8 mouse cellular contexts compared by ENCODE assay signal in genomic region chr12:108953838-108954237, GRCm38 (mm10). TPM values are rescaled to one million over a fixed set of nuclear protein-coding genes. Genes with fewer than 3 reads are reported as not detected.
DNase-seq lines count a peak whose midpoint lies in the region; ATAC-seq lines count a peak whose summit lies in the region.

No protein-coding gene starts in this region.

- 25% methylated on average over 6 of the region's 6 CpGs for WGBS in heart, embryonic 12.5 days
- 12% methylated on average over 6 of the region's 6 CpGs for WGBS in embryonic facial prominence, embryonic 14.5 days
- WGBS in neural tube, embryonic 11.5 days = 8% methylated on average over 6 of the region's 6 CpGs

- H3K9me3 ChIP-seq in heart, embryonic 12.5 days (replicated peaks) = no peaks in the 10 kb centered on the region
- H3K9me3 ChIP-seq in embryonic facial prominence, embryonic 14.5 days (ENCODE audit: control insufficient read depth, low read length) = no peaks in the 10 kb centered on the region
- H3K9me3 ChIP-seq in neural tube, embryonic 11.5 days (ENCODE audit: control insufficient read depth, low read length) = no peaks in the 10 kb centered on the region

- no peak overlapping the region for H3K9ac ChIP-seq in heart, embryonic 12.5 days
- peak overlapping the region; percentile 19; the same call in 1 of the 2 replicates for H3K9ac ChIP-seq in embryonic facial prominence, embryonic 14.5 days (ENCODE audit: low read depth, low read length)
- no peak overlapping the region for H3K9ac ChIP-seq in neural tube, embryonic 11.5 days (ENCODE audit: low read length)

- H3K4me2 ChIP-seq in heart, embryonic 12.5 days = no peak overlapping the region
- no peak overlapping the region for H3K4me2 ChIP-seq in embryonic facial prominence, embryonic 14.5 days (ENCODE audit: low read depth, low read length)
- H3K4me2 ChIP-seq in neural tube, embryonic 11.5 days (ENCODE audit: low read depth) = no peak overlapping the region

- no peak overlapping the region for H3K4me3 ChIP-seq in heart, embryonic 12.5 days
- H3K4me3 ChIP-seq in embryonic facial prominence, embryonic 14.5 days (ENCODE audit: low read depth, low read length) = no peak overlapping the region
- H3K4me3 ChIP-seq in neural tube, embryonic 11.5 days (ENCODE audit: low read depth, low read length) = no peak overlapping the region

- intact Hi-C loops in heart, postnatal 14 days (cut with DNase I) = loop anchor here (2.0 kb wide), 1 partner anchor 439 kb away; no protein-coding TSS in a partner anchor

- H3K4me1 ChIP-seq in heart, embryonic 12.5 days (replicated peaks) = peaks cover 1% of the 10 kb centered on the region
- peaks cover 11% of the 10 kb centered on the region for H3K4me1 ChIP-seq in embryonic facial prominence, embryonic 14.5 days (ENCODE audit: control insufficient read depth, insufficient read depth, low read length)
- H3K4me1 ChIP-seq in neural tube, embryonic 11.5 days (ENCODE audit: control insufficient read depth, insufficient read depth, low read length) = peaks cover 8% of the 10 kb centered on the region

- H3K27me3 ChIP-seq in heart, embryonic 12.5 days (replicated peaks) = no peaks in the 10 kb centered on the region; the same call in 1 of the 2 replicates
- peaks cover 6% of the 10 kb centered on the region; the same call in 1 of the 2 replicates for H3K27me3 ChIP-seq in embryonic facial prominence, embryonic 14.5 days (replicated peaks; ENCODE audit: control insufficient read depth, insufficient read depth, low read length)
- no peaks in the 10 kb centered on the region for H3K27me3 ChIP-seq in neural tube, embryonic 11.5 days (ENCODE audit: control insufficient read depth, insufficient read depth, low read length)

- no peaks in the 10 kb centered on the region for H3K36me3 ChIP-seq in heart, embryonic 12.5 days
- no peaks in the 10 kb centered on the region for H3K36me3 ChIP-seq in embryonic facial prominence, embryonic 14.5 days (ENCODE audit: control insufficient read depth, insufficient read depth, low read length)
- H3K36me3 ChIP-seq in neural tube, embryonic 11.5 days (ENCODE audit: control insufficient read depth, insufficient read depth, low read length) = no peaks in the 10 kb centered on the region

- no peak for ATAC-seq in heart, embryonic 12.5 days (ENCODE audit: insufficient number of reproducible peaks, low FRiP score)
- peak; percentile 60 for ATAC-seq in embryonic facial prominence, embryonic 14.5 days (ENCODE audit: low read depth)
- ATAC-seq in neural tube, embryonic 11.5 days (ENCODE audit: insufficient read depth, low FRiP score, low TSS enrichment) = peak; percentile 65; the same call in 1 of the 2 replicates

- DNase-seq in heart, postnatal 14 days = peak; percentile 23 to 47
- DNase-seq in adipocyte (ENCODE audit: low spot score) = peak; percentile 15
- peak; percentile 69 for DNase-seq in embryonic facial prominence, embryonic 14.5 days (ENCODE audit: low spot score)
- DNase-seq in kidney, adult 9 months = peak; percentile 28
- peak; percentile 62 for DNase-seq in neural tube, embryonic 11.5 days (ENCODE audit: low spot score)
- DNase-seq in thymus, postnatal 14 days = no peak
- no peak for DNase-seq in layer of hippocampus, adult 11-12 months (ENCODE audit: low spot score)

- no peak overlapping the region for H3K27ac ChIP-seq in heart, embryonic 12.5 days (ENCODE audit: poor library complexity, severe bottlenecking)
- no peak overlapping the region for H3K27ac ChIP-seq in embryonic facial prominence, embryonic 14.5 days (replicated peaks; ENCODE audit: low read depth, low read length)
- H3K27ac ChIP-seq in neural tube, embryonic 11.5 days (ENCODE audit: low read depth, low read length) = 0 out of 2 replicates have a peak overlapping the region, but pooled peaks have one; percentile 20

RNA-seq across cellular contexts. Expression of gene Wars, which starts 59.9 kb away (rescaled TPM):
- total RNA-seq in heart, postnatal 14 days (2021) = 10 to 100 TPM; 32.2 to 36.7 TPM
- polyA plus RNA-seq in heart, embryonic 12.5 days (2016; fragmentation: Nextera tagmentation; extraction: Ambion mirVana) = 70.0 and 71.5 TPM in 2 replicates
- polyA plus RNA-seq in embryonic facial prominence, embryonic 14.5 days (2014; fragmentation: Nextera tagmentation; extraction: Ambion mirVana) = 63.6 and 73.1 TPM in 2 replicates
- 139 and 148 TPM in 2 replicates for polyA plus RNA-seq in neural tube, embryonic 11.5 days (2014; fragmentation: Nextera tagmentation; extraction: Ambion mirVana)

Comparison
In these comparisons a context has a peak if more than half of its experiments do, and no peak if none do; other contexts are left out.
1. DNase-seq: peak in heart, postnatal 14 days (2 of 2), adipocyte (single experiment), embryonic facial prominence, embryonic 14.5 days (single experiment), kidney, adult 9 months (single experiment) and neural tube, embryonic 11.5 days (single experiment); none in thymus, postnatal 14 days (single experiment) and layer of hippocampus, adult 11-12 months (single experiment).